ENCODE assay signal across 1 mouse cellular context in the genomic region with DNA sequence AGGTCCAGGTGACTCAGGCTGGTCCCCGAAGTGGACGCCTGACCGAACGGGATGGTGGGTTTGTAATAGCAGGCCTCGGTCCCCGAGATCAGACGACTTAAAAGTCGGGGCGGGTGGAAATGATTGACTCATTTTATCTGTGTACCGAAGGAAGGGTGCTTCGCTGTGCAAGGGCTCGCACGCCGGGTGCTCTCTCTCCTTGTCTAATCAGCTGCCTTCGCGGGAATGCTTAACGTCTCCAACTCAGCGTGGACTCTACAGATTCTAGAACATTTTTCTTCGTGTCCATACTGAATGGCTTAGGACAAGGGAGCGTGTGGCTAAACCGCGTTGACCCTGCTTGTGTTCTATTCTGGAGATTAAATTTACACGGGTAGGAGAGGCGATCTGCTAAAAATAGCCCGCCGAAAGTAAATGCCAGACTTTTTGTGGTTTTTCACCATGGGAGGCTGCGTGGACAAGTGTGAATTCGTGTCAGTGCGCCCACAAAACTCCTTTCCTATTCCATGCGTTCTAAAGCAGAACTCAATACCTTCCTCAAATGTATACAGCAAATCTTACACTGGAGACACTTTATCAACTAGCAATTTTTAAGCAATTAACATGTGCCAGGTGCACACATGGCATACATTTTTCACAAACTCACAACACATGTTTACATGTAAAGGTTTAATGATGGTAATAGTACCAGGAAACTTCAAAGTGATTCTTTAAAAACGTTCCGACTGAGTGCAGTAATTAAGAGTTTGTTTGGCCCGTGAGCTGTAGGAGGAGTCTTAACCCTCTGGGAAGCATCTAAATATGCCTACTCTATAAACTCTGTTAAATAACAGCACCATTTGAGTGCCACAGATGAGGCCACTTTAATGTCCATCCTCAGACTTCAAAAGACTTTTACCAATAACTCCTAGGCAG.
TF ChIP-seq lines count a peak whose summit lies in the region.

No protein-coding gene starts in this region.

TF ChIP-seq in MEL, 35 proteins besides CTCF, POLR2A, EP300 and RAD21 (continued from another document):
- TF ChIP-seq E2F4 (IDR thresholded peaks at IDR 0.05; ENCODE audit: borderline replicate concordance, low read depth, low read length) (no peak), ZNF384 (IDR thresholded peaks at IDR 0.05; ENCODE audit: low read depth, low read length) (no peak), ZMIZ1 (IDR thresholded peaks at IDR 0.05; ENCODE audit: low read depth, low read length) (no peak; the same call in 1 of the 2 replicates), RCOR1 (IDR thresholded peaks at IDR 0.05; ENCODE audit: low read depth, low read length) (no peak), NRF1 (IDR thresholded peaks at IDR 0.05; ENCODE audit: insufficient read depth, low read depth, low read length, poor library complexity, severe bottlenecking) (no peak), MYB (IDR thresholded peaks at IDR 0.05; ENCODE audit: low read depth, low read length) (no peak), SIN3A (IDR thresholded peaks at IDR 0.05; ENCODE audit: low read length) (peak; percentile 69), MXI1 (IDR thresholded peaks at IDR 0.05; ENCODE audit: low read depth, low read length) (no peak; the same call in 1 of the 2 replicates), CHD1 (IDR thresholded peaks at IDR 0.05; ENCODE audit: low read depth, low read length) (no peak), MEF2A (IDR thresholded peaks at IDR 0.05; ENCODE audit: extremely low read depth, insufficient replicate concordance, low read depth, low read length, poor library complexity, severe bottlenecking) (0 out of 2 replicates have a peak, but pooled peaks have one; percentile 17), NELFE (IDR thresholded peaks at IDR 0.05; ENCODE audit: low read depth, low read length) (no peak), TBP (IDR thresholded peaks at IDR 0.05; ENCODE audit: low read depth, low read length) (no peak), BHLHE40 (IDR thresholded peaks at IDR 0.05; ENCODE audit: borderline replicate concordance, low read depth, low read length) (no peak; the same call in 1 of the 2 replicates), MAZ (IDR thresholded peaks at IDR 0.05; ENCODE audit: low read depth, low read length) (0 out of 2 replicates have a peak, but pooled peaks have one; percentile 0)
